Mouse (Mus musculus): ENCODE data around the gene Sntg2. TPM values are rescaled to one million over a fixed set of nuclear protein-coding genes. Genes with fewer than 3 reads are reported as not detected.
A peak's percentile ranks its signal among the peaks of the same experiment; 100 is the strongest.

Gene Sntg2
- polyA plus RNA-seq, 1 experiment from 2014 or later, result 1.3 TPM

- no peak overlapping the region for H3K4me2 ChIP-seq (ENCODE audit: low read depth, low read length)
- DNase-seq (ENCODE audit: low spot score), result no peak
- H3K27me3 ChIP-seq (ENCODE audit: control insufficient read depth, insufficient read depth, low read length), result no peaks in the 10 kb centered on the region
- H3K27ac ChIP-seq (replicated peaks; ENCODE audit: low read depth, low read length), result no peak overlapping the region
- no peaks in the 10 kb centered on the region for H3K4me1 ChIP-seq (ENCODE audit: control insufficient read depth, insufficient read depth, low read length)
- no peak overlapping the region for H3K4me3 ChIP-seq (ENCODE audit: low read depth, low read length)
- no peak overlapping the region for H3K9ac ChIP-seq (replicated peaks; ENCODE audit: low read length)
- H3K9me3 ChIP-seq (replicated peaks; ENCODE audit: control insufficient read depth, low read length), result no peaks in the 10 kb centered on the region
- WGBS, result 80% methylated on average over 6 of the region's 6 CpGs
- ATAC-seq (replicated peaks; ENCODE audit: insufficient number of reproducible peaks, low FRiP score, low TSS enrichment, low read depth), result no peak
- no peaks in the 10 kb centered on the region for H3K36me3 ChIP-seq (replicated peaks; ENCODE audit: control insufficient read depth, insufficient read depth, low read depth, low read length)
These were observed 243.8 kb downstream of the Sntg2 start for GRCm38 (mm10) chr12:30129411-30129716.

GRCm38 (mm10) chr12:30128561-30129410 is 244.4 kb downstream of the Sntg2 start:
- peak; percentile 82 for DNase-seq (ENCODE audit: low spot score)
- Histone ChIP-seq H3K4me1 (ENCODE audit: control insufficient read depth, insufficient read depth, low read length) (no peaks in the 10 kb centered on the region), H3K9ac (replicated peaks; ENCODE audit: low read length) (no peak overlapping the region), H3K9me3 (replicated peaks; ENCODE audit: control insufficient read depth, low read length) (no peaks in the 10 kb centered on the region), H3K27ac (replicated peaks; ENCODE audit: low read depth, low read length) (no peak overlapping the region), H3K4me2 (ENCODE audit: low read depth, low read length) (no peak overlapping the region), H3K36me3 (replicated peaks; ENCODE audit: control insufficient read depth, insufficient read depth, low read depth, low read length) (no peaks in the 10 kb centered on the region), H3K27me3 (ENCODE audit: control insufficient read depth, insufficient read depth, low read length) (no peaks in the 10 kb centered on the region), H3K4me3 (ENCODE audit: low read depth, low read length) (no peak overlapping the region)
- 68% methylated on average over 7 of the region's 7 CpGs for WGBS
- ATAC-seq (replicated peaks; ENCODE audit: insufficient number of reproducible peaks, low FRiP score, low TSS enrichment, low read depth), result no peak

Other genes starting within 250 kb of the Sntg2 start
- gene Tpo, start 240.8 kb downstream of the Sntg2 start, polyA plus RNA-seq (2014; fragmentation: Nextera tagmentation; extraction: Ambion mirVana), result not detected in 2 replicates
- gene Tmem18, start 211.1 kb upstream of the Sntg2 start, polyA plus RNA-seq (2014; fragmentation: Nextera tagmentation; extraction: Ambion mirVana), result 28.7 and 29.6 TPM in 2 replicates